Mouse (Mus musculus) MEL (cell line): Measurements from ENCODE around the gene Scgb3a1. TPM values are rescaled to one million over a fixed set of nuclear protein-coding genes. Genes with fewer than 3 reads are reported as not detected.

Experiments
- DNase-seq: peaks from one replicate; pipeline ENCODE4 v3.0.0; 2011; ENCODE audit warnings: low read depth, low spot score
- H3K27ac ChIP-seq: 2 replicates; pipeline ENCODE4 v1.5.1; 2012; ENCODE audit warnings: low read depth, mild to moderate bottlenecking, control low read depth, low read length, moderate library complexity; ENCODE audit not compliant: control insufficient read depth
- H3K27me3 ChIP-seq, 2 experiments: fragments of 150-350 bp in 1 of 2; sonication (generic) in 1 of 2; 2 replicates each; pipeline ENCODE4 v1.6.1; 2012; ENCODE audit warnings: low read length in 2 of 2, mild to moderate bottlenecking in 2 of 2, improper control_type of control experiment in 1 of 2, moderate library complexity in 1 of 2; ENCODE audit not compliant: insufficient read depth in 2 of 2, control insufficient read depth in 1 of 2
- H3K36me3 ChIP-seq, 2 experiments: 2 replicates each; pipeline ENCODE4 v1.6.1; 2012 to 2014; ENCODE audit warnings: low read length in 2 of 2, improper control_type of control experiment in 1 of 2, inconsistent platforms in 1 of 2, mild to moderate bottlenecking in 1 of 2; ENCODE audit not compliant: insufficient read depth in 2 of 2, control insufficient read depth in 1 of 2
- H3K4me1 ChIP-seq, 2 experiments: fragments of 150-350 bp in 1 of 2; sonication (generic) in 1 of 2; 2 replicates each; pipeline ENCODE4 v1.6.1; 2012; ENCODE audit warnings: low read length in 2 of 2, improper control_type of control experiment in 1 of 2, mild to moderate bottlenecking in 1 of 2; ENCODE audit not compliant: insufficient read depth in 2 of 2, control insufficient read depth in 1 of 2
- H3K4me3 ChIP-seq, 2 experiments: fragments of 150-350 bp in 1 of 2; sonication (generic) in 1 of 2; 2 replicates each; pipeline ENCODE4 v1.5.1; 2012; ENCODE audit warnings: low read depth in 2 of 2, low read length in 2 of 2, mild to moderate bottlenecking in 2 of 2, moderate library complexity in 2 of 2, control low read depth in 1 of 2, improper control_type of control experiment in 1 of 2; ENCODE audit not compliant: control insufficient read depth in 1 of 2, insufficient read depth in 1 of 2
- H3K79me2 ChIP-seq: 2 replicates; pipeline ENCODE4 v1.6.1; 2012; ENCODE audit warnings: mild to moderate bottlenecking, low read length, moderate library complexity; ENCODE audit not compliant: control insufficient read depth, poor library complexity, insufficient read depth
- H3K9ac ChIP-seq: 2 replicates; pipeline ENCODE4 v1.6.1; 2012; ENCODE audit warnings: low read depth, mild to moderate bottlenecking, control low read depth, low read length, moderate library complexity; ENCODE audit not compliant: control insufficient read depth, poor library complexity, severe bottlenecking
- H3K9me3 ChIP-seq: fragments of 150-350 bp; sonication (generic); replicated peaks from 2 replicates; pipeline ENCODE4 v1.6.1; 2012; ENCODE audit warnings: mild to moderate bottlenecking, low read length, improper control_type of control experiment, moderate library complexity; ENCODE audit not compliant: insufficient read depth
- EP300 ChIP-seq, 2 experiments: IDR thresholded peaks; 2 replicates each; pipeline ENCODE4 v1.6.1; 2011; ENCODE audit warnings: improper control_type of control experiment in 2 of 2, low read length in 2 of 2, low read depth in 1 of 2, mild to moderate bottlenecking in 1 of 2
- GATA1 ChIP-seq: IDR thresholded peaks from 2 replicates; pipeline ENCODE4 v1.6.1; 2011; ENCODE audit warnings: low read depth, low read length, improper control_type of control experiment
- MAX ChIP-seq: IDR thresholded peaks from 2 replicates; pipeline ENCODE4 v1.6.1; 2011; ENCODE audit warnings: low read length, improper control_type of control experiment
- NELFE ChIP-seq: IDR thresholded peaks from 2 replicates; pipeline ENCODE4 v1.6.1; 2011; ENCODE audit warnings: low read depth, low read length, improper control_type of control experiment
- SIN3A ChIP-seq: IDR thresholded peaks from 2 replicates; pipeline ENCODE4 v1.6.1; 2012; ENCODE audit warnings: low read length, improper control_type of control experiment, inconsistent platforms
- TAL1 ChIP-seq: IDR thresholded peaks from 2 replicates; pipeline ENCODE4 v1.6.1; 2012; ENCODE audit warnings: mild to moderate bottlenecking, inconsistent platforms, low read length, moderate library complexity, mixed read lengths
- TCF12 ChIP-seq: IDR thresholded peaks from 2 replicates; pipeline ENCODE4 v1.6.1; 2014; ENCODE audit warnings: low read depth, mild to moderate bottlenecking, inconsistent platforms, low read length, improper control_type of control experiment, moderate library complexity
- UBTF ChIP-seq: IDR thresholded peaks from 2 replicates; pipeline ENCODE4 v1.6.1; 2012; ENCODE audit warnings: low read depth, mild to moderate bottlenecking, inconsistent platforms, low read length, improper control_type of control experiment, moderate library complexity, borderline replicate concordance; ENCODE audit not compliant: insufficient read depth
- ZNF384 ChIP-seq: IDR thresholded peaks from 2 replicates; pipeline ENCODE4 v1.6.1; 2012; ENCODE audit warnings: low read depth, mild to moderate bottlenecking, inconsistent platforms, low read length, improper control_type of control experiment
- polyA plus RNA-seq, 2 experiments: library from polyadenylated mRNA; stranded (reverse) in 1 of 2; unstranded in 1 of 2; fragments of >175 nt in 1 of 2; fragments of >200 nt in 1 of 2; gene quantifications; 2 replicates each; pipeline versions ENCODE4 v1.2.1 to v1.2.4; 2012; ENCODE audit warnings: low replicate concordance in 2 of 2, low read depth in 1 of 2; ENCODE audit not compliant: insufficient read length in 2 of 2, insufficient read depth in 1 of 2, missing spikeins in 1 of 2
- total RNA-seq: library from RNA; depleted of rRNA; stranded (reverse); fragments of 300-350 nt; gene quantifications from 2 replicates; pipeline ENCODE4 v1.2.3, GENCODE M21; 2012

Scgb3a1 gene
- total and polyA plus RNA-seq, 3 experiments: not detected

DNA sequence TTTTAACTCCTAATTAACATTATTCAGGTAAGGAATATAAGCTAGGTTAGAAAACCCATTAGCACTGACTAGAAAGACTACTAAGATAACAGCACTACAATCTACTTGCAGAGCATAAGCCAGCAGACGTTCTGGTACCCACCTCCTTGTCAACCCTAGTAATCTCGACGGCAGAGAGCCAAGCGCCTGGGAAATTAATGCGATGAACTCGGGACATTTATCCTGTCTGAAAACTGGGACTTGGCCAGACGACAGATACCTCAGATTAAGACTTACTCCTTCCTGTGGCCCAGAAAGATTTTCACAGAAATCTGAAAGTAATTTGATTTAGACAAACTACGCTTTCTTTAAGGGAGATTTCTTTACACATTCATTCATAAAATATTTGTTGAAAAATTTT is 41.4 kb downstream of the Scgb3a1 start:
- H3K27ac ChIP-seq: no peak overlapping the region
- no peak for TF ChIP-seq NELFE
- TF ChIP-seq TAL1: no peak

DNA sequence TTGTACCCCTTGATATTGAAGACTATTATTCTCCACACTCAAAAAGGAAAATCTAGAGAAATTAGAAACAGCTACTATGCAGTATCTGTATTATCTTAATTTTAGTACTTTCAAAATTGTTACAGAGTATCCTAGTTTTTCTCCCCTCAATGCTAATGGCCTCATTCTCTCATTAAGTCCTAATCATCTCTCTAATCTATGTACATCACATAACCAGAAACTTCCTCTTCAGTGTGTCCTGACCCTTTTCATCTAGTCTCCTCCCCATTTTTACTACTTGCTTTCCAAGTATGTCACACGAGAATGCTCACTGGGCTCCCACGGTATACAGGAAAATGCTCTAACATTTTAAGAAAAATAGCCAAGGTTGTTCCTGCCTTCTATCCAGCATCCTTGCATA is 44.4 kb downstream of the Scgb3a1 start:
- Histone ChIP-seq H3K9ac (no peak overlapping the region), H3K4me1 (peaks cover 17 to 22% of the 10 kb centered on the region in 2 experiments), H3K4me3 (no peak overlapping the region), H3K27ac (no peak overlapping the region), H3K9me3 (no peaks in the 10 kb centered on the region), H3K36me3 (peaks cover 42 to 51% of the 10 kb centered on the region in 2 experiments), H3K79me2 (peaks cover 70% of the 10 kb centered on the region), H3K27me3 (no peaks in the 10 kb centered on the region)
- TF ChIP-seq GATA1 (peak; percentile 64), SIN3A (peak; percentile 51; the same call in 1 of the 2 replicates), TCF12 (no peak), EP300 (IDR thresholded peaks at IDR 0.05; ENCODE audit: low read depth in 1 of 2, low read length in 2 of 2) (peak; percentile 14 to 61; a peak in 2 of 4 replicates)
- peak; percentile 75 for DNase-seq

More for the DNA sequence above, 41.4 kb downstream of the Scgb3a1 start:
- Histone ChIP-seq H3K79me2 (peaks cover 50% of the 10 kb centered on the region), H3K9me3 (no peaks in the 10 kb centered on the region), H3K36me3 (peaks cover 36 to 67% of the 10 kb centered on the region in 2 experiments), H3K4me1 (peaks cover 14 to 20% of the 10 kb centered on the region in 2 experiments), H3K4me3 (no peak overlapping the region), H3K27me3 (no peaks in the 10 kb centered on the region), H3K9ac (no peak overlapping the region)
- no peak for DNase-seq

DNA sequence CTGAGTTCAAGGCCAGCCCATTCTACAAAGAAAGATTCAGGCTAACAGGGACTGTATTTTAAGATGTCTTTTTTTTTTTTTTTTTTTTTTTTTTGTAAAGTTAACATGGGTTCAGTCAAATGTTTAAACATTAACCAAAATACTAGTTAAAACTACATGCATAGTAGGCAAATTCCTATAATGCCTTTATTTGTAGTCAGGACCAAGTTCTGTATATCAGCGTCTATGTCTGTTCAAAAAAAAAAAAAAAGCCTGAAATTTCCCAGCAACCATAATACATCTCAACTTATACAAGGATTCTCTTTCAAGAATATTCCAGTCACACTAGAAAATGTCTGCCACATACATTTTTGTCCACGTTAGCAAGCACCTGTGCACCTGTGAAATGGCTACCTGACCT is 47.3 kb downstream of the Scgb3a1 start:
- Histone ChIP-seq H3K27me3 (no peaks in the 10 kb centered on the region), H3K27ac (no peak overlapping the region), H3K9me3 (no peaks in the 10 kb centered on the region), H3K79me2 (peaks cover 51% of the 10 kb centered on the region), H3K4me1 (peaks cover 22 to 24% of the 10 kb centered on the region in 2 experiments), H3K4me3 (peak overlapping the region in 1 of 2 experiments; percentile 50; a peak in 1 of 4 replicates), H3K36me3 (peaks cover 18 to 56% of the 10 kb centered on the region in 2 experiments), H3K9ac (peak overlapping the region; percentile 19; the same call in 1 of the 2 replicates)
- TF ChIP-seq ZNF384: peak; percentile 54; the same call in 1 of the 2 replicates
- TF ChIP-seq SIN3A: no peak
- DNase-seq: no peak

DNA sequence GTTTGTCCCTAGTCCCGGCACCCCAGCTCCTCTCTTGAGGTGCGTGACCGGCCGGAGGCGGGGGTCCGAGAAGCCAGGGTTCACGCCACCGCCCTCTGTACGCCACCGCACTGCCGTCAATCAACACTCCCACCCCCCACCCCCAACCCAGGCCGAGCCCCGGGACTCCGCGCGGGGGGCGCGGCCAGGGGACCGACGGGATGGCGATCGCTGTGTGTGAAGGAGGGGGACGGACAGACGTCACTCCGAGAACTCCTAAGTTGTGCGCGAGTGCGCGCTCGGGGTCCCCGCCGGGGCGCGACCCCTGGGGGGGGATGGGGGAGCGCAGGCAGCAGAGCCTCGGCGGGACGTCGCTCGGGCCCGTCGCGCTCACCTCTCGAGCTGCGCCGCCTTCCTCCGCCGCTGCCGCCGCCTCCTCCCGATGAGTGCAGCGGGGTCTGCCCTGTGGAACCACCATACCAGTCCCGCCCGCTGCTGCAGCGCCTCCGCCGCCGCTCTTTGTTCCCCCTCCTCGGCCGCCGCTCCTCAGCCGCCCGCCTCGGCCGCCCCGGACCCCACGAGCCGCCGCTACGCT is 48.7 kb downstream of the Scgb3a1 start:
- H3K36me3 ChIP-seq: peaks cover 8 to 50% of the 10 kb centered on the region in 2 experiments
- peaks cover 22 to 31% of the 10 kb centered on the region in 2 experiments for H3K4me1 ChIP-seq
- H3K27ac ChIP-seq: peak overlapping the region; percentile 65
- H3K9me3 ChIP-seq: no peaks in the 10 kb centered on the region
- H3K9ac ChIP-seq: peak overlapping the region; percentile 90
- peak overlapping the region; percentile 80 to 93 for H3K4me3 ChIP-seq
- DNase-seq: peak; percentile 67
- H3K27me3 ChIP-seq: no peaks in the 10 kb centered on the region
- TF ChIP-seq MAX: no peak
- TF ChIP-seq UBTF: 0 out of 2 replicates have a peak, but pooled peaks have one; percentile 48
- peaks cover 41% of the 10 kb centered on the region for H3K79me2 ChIP-seq
